Mouse (Mus musculus) forebrain, embryonic 11.5 days (tissue): ENCODE results near the gene Ajuba. TPM values are rescaled to one million over a fixed set of nuclear protein-coding genes. Genes with fewer than 3 reads are reported as not detected.

ENCODE experiments used
- ATAC-seq: fragments of 200-750 bp; cut with Nextera tagmentation; replicated peaks from 2 replicates; pipeline ENCODE4 v1.8.0; 2017; ENCODE audit warnings: moderate TSS enrichment; ENCODE audit not compliant: low FRiP score
- DNase-seq: peaks from one replicate; pipeline ENCODE4 v3.0.0-alpha.2; 2017; ENCODE audit warnings: low spot score
- H3K27ac ChIP-seq: fragments of 300-500 bp; sonication (generic); 2 replicates; pipeline ENCODE4 v1.5.1; 2014; ENCODE audit warnings: low read depth, low read length
- H3K27me3 ChIP-seq: fragments of 300-500 bp; sonication (generic); 2 replicates; pipeline ENCODE4 v1.6.1; 2014; ENCODE audit warnings: mild to moderate bottlenecking, low read length, mixed read lengths; ENCODE audit not compliant: control insufficient read depth, insufficient read depth
- H3K36me3 ChIP-seq: fragments of 300-500 bp; sonication (generic); 2 replicates; pipeline ENCODE4 v1.6.1; 2014; ENCODE audit warnings: mild to moderate bottlenecking, low read length, moderate library complexity, mixed read lengths; ENCODE audit not compliant: control insufficient read depth, insufficient read depth
- H3K4me1 ChIP-seq: fragments of 300-500 bp; sonication (generic); replicated peaks from 2 replicates; pipeline ENCODE4 v1.6.1; 2014; ENCODE audit warnings: low read length, mixed read lengths; ENCODE audit not compliant: control insufficient read depth, insufficient read depth
- H3K4me2 ChIP-seq: fragments of 300-500 bp; sonication (generic); 2 replicates; pipeline ENCODE4 v1.6.1; 2014; ENCODE audit warnings: low read depth, mild to moderate bottlenecking, low read length, moderate library complexity, mixed read lengths; ENCODE audit not compliant: severe bottlenecking
- H3K4me3 ChIP-seq: fragments of 300-500 bp; sonication (generic); 2 replicates; pipeline ENCODE4 v1.5.1; 2014; ENCODE audit warnings: low read depth, low read length
- H3K9ac ChIP-seq: fragments of 300-500 bp; sonication (generic); 2 replicates; pipeline ENCODE4 v1.6.1; 2014; ENCODE audit warnings: low read length
- H3K9me3 ChIP-seq: fragments of 300-500 bp; sonication (generic); 2 replicates; pipeline ENCODE4 v1.6.1; 2016; ENCODE audit warnings: low read length, mixed read lengths; ENCODE audit not compliant: control insufficient read depth
- WGBS: fragments of 180-500 bp; shearing (Covaris S2); extraction: QIAGEN DNeasy Blood & Tissue Kit; methylation state at CpG from one replicate; pipeline ENCODE4 v1.1.7; 2014; 5-methylcytosine and 5-hydroxymethylcytosine counted together
- polyA plus RNA-seq: library from polyadenylated mRNA; unstranded; fragments of >200 nt; fragmentation: Nextera tagmentation; extraction: Ambion mirVana; gene quantifications from 2 replicates; pipeline ENCODE4 v1.2.1, GENCODE M21; 2014

Ajuba gene
- polyA plus RNA-seq, 1 experiment from 2014 or later: 59.7 TPM

DNA sequence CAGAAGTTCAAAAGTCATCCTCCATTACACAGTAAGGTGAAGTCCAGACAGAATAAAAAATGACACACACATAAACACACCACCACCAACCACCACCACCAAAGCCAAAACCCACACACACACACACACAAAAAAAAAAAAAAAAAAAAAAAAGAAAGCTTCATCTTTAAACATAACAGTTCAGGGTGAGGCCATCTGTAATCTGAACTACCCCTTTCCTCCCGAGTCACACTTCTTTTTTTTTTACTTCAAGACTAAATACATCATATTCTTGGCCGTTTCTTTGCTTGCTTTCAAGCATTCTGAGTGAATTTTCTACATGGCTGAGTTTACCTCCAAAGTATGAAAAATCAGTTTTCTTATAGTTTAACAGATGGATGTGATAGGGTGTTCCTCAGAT is 24.2 kb upstream of the Ajuba start:
- no peak for ATAC-seq
- no peaks in the 10 kb centered on the region for H3K36me3 ChIP-seq
- no peak for DNase-seq
- no peak overlapping the region for H3K4me3 ChIP-seq
- H3K27ac ChIP-seq: no peak overlapping the region
- H3K4me1 ChIP-seq: peaks cover 2% of the 10 kb centered on the region; the same call in 1 of the 2 replicates
- no peaks in the 10 kb centered on the region for H3K9me3 ChIP-seq
- no peaks in the 10 kb centered on the region for H3K27me3 ChIP-seq
- H3K9ac ChIP-seq: no peak overlapping the region
- WGBS: 79% methylated on average over 2 of the region's 2 CpGs
- no peak overlapping the region for H3K4me2 ChIP-seq

DNA sequence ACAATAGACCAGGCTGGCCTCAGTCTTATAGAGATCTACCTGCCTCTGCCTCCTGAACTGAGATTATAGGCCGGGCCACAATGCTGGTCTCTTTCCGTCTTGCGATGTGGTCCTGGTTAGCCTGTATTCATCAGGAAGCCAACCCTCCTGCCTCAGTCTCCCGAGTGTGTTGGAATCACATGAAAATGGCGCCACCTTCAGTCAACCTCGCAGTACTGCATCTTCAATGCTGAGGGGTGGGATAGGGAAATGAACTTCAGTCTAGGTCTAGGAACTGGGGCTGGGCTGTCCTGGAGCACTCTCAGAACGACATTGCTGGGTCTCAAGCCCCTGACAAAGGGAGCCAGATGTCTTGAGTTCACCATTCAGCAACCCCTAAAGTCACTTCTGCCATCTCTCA is 19.7 kb upstream of the Ajuba start:
- DNase-seq (no peak), ATAC-seq (no peak)
- H3K9ac ChIP-seq: no peak overlapping the region
- H3K27me3 ChIP-seq: no peaks in the 10 kb centered on the region
- H3K9me3 ChIP-seq: no peaks in the 10 kb centered on the region; the same call in 1 of the 2 replicates
- H3K4me2 ChIP-seq: no peak overlapping the region
- 85% methylated on average over 7 of the region's 7 CpGs for WGBS
- no peaks in the 10 kb centered on the region for H3K36me3 ChIP-seq
- H3K4me1 ChIP-seq: no peaks in the 10 kb centered on the region
- no peak overlapping the region for H3K4me3 ChIP-seq
- H3K27ac ChIP-seq: no peak overlapping the region

DNA sequence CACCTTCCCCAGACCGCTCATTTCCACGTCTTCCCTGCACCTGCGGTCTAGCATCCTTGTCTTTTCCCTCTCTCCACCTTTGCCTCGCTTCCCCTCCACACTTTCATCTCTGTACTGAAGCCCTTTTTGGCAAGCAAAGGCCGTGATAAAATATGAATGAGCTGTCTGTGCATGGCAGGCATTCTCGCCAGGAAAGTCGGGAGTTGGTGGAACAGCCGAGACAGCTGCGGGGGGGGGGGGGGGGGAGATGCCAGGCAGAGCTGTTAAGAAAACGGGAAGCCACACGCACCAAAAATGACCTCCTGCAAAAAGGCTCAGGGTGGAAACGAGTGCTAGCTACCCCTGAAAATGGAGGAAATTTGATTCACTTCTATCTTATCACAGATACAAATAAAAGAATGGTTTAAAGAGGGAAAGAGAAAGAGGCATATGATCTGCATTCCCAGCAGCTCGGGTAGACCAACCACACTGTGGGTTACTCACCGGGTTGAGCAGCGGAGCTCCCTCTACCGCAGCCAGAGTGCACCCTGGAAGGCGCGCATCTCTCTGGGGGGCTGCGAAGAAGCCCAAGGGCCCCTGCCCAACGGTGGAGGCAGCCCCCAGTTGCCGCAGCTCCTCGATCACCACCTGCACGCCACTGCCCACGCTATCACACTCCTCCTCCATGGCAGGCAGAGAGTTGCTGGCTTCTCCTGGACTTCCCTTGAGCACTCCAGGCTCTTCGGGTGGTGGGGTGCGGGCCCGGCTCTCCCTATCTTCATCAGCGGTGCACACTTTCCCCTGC is 17.5 kb upstream of the Ajuba start:
- 71% methylated on average over 28 of the region's 28 CpGs for WGBS
- Histone ChIP-seq H3K4me3 (no peak overlapping the region), H3K4me2 (no peak overlapping the region), H3K27ac (no peak overlapping the region), H3K36me3 (no peaks in the 10 kb centered on the region), H3K4me1 (no peaks in the 10 kb centered on the region), H3K27me3 (no peaks in the 10 kb centered on the region), H3K9me3 (no peaks in the 10 kb centered on the region; the same call in 1 of the 2 replicates), H3K9ac (peak overlapping the region; percentile 8; the same call in 1 of the 2 replicates)
- ATAC-seq (no peak), DNase-seq (peak; percentile 48)

DNA sequence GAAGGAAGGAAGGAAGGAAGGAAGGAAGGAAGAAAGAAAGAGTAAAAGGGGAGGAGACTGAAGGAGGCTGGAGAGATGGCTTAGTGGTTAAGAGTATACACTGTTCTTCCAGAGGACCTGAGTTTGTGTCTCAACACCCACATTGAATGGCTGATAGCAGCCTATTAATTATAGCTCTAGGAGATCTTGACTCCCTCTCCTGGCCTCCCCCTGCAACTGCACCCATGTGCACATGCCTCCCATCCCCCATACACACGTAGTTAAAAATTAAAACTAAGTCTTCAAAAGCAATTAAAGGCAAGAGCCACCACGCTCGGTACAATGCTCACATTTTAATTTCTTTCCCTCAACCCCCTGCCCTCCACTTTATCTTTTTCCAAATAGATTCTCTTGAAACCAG is 16.7 kb upstream of the Ajuba start:
- Histone ChIP-seq H3K27ac (no peak overlapping the region), H3K9ac (no peak overlapping the region), H3K9me3 (no peaks in the 10 kb centered on the region; the same call in 1 of the 2 replicates), H3K4me1 (no peaks in the 10 kb centered on the region), H3K4me3 (no peak overlapping the region), H3K4me2 (no peak overlapping the region), H3K36me3 (no peaks in the 10 kb centered on the region), H3K27me3 (no peaks in the 10 kb centered on the region)
- 92% methylated on average over 3 of the region's 3 CpGs for WGBS
- peak; percentile 46 for DNase-seq
- no peak for ATAC-seq

DNA sequence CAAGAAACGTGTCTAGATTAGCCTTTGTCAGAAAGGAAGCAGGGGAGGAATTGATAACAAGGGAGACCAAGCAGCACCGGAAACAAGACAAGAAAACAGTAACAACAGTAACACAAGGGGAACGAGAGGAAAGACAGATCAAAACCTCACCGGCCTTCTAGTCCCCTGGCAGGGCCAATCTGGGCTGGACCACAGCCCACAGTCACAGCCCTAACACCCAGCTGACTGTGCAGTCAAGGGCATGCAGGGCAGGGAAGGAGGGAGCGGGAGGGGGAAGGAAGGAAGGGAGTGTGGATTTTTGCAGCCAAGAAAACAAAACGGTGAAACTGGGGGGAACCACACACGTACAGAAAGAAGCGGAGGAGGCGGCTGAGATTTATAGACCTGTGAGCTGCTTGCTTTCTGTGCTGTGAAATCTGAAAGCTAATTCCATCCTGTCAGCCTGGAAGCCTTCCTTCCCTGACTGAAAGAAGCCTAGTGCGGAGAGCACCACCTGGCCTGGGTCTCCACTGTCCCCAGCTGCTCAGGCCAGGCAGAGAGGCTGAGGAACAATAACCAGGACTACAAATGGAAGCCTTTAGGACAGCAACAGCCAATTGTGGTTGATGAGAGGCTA is 15.1 kb upstream of the Ajuba start:
- Histone ChIP-seq H3K4me3 (no peak overlapping the region), H3K4me1 (no peaks in the 10 kb centered on the region), H3K27me3 (no peaks in the 10 kb centered on the region), H3K9ac (no peak overlapping the region), H3K4me2 (no peak overlapping the region), H3K36me3 (no peaks in the 10 kb centered on the region), H3K27ac (no peak overlapping the region), H3K9me3 (no peaks in the 10 kb centered on the region; the same call in 1 of the 2 replicates)
- ATAC-seq (no peak), DNase-seq (peak; percentile 44)
- WGBS: 84% methylated on average over 10 of the region's 10 CpGs

DNA sequence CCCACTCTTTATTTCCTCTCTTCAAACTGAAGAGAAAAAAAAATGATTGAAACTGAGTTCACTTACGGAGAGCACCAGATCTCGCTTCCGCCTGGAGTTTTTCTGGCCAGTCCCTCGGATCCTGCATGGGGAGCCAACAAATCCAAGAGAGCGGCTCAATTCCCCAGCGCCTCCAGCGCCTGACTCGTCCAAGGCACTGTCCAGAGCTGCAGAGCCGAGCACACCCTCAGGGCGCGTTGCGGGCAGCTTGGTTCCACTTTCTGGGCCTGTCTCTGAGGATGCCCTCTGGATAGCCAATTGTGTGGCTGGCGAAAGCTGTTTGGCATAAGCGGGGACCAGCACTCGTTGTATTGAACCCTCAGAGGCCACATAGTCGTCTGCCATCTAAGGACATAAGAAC is 13.7 kb upstream of the Ajuba start:
- Histone ChIP-seq H3K36me3 (no peaks in the 10 kb centered on the region), H3K4me1 (no peaks in the 10 kb centered on the region), H3K27me3 (no peaks in the 10 kb centered on the region), H3K4me2 (no peak overlapping the region), H3K9ac (no peak overlapping the region), H3K9me3 (no peaks in the 10 kb centered on the region; the same call in 1 of the 2 replicates), H3K27ac (no peak overlapping the region), H3K4me3 (no peak overlapping the region)
- peak; percentile 28 for DNase-seq
- no peak for ATAC-seq
- 89% methylated on average over 16 of the region's 16 CpGs for WGBS

DNA sequence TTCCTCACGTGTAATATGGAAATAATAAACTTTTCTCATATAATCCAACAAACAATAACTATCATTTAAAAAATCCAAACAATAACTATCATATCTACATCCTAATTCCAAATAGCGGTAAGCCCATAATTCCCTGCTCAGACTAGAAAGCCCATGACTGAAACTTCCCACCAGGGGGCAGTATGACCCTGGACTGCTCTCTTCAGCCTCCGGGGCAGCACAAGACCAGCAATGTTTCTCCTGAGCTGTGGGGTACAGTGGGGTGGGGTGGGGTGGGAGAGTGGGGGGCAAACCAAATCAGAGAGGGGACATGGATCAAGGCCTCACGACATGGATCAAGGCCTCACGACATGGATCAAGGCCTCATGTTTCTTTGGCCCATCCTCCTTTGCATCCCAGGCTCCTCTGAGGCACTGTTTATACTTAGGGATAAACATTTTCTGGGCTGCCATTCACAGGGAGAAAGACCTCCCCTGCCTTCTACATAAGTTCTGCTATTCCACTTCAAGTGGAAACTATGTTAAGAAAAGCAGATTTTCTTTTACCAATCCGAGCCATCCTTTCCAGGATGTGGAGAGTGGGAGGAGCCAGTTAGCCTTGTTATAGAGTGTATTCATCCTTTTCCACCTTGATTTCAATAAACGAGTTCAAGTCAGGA is 6.5 kb upstream of the Ajuba start:
- H3K27ac ChIP-seq: no peak overlapping the region
- H3K9ac ChIP-seq: no peak overlapping the region
- no peaks in the 10 kb centered on the region for H3K36me3 ChIP-seq
- WGBS: 43% methylated on average over 7 of the region's 7 CpGs
- peak; percentile 82 for DNase-seq
- H3K4me2 ChIP-seq: no peak overlapping the region
- H3K4me3 ChIP-seq: no peak overlapping the region
- ATAC-seq: no peak
- H3K4me1 ChIP-seq: no peaks in the 10 kb centered on the region
- no peaks in the 10 kb centered on the region for H3K27me3 ChIP-seq
- no peaks in the 10 kb centered on the region for H3K9me3 ChIP-seq

DNA sequence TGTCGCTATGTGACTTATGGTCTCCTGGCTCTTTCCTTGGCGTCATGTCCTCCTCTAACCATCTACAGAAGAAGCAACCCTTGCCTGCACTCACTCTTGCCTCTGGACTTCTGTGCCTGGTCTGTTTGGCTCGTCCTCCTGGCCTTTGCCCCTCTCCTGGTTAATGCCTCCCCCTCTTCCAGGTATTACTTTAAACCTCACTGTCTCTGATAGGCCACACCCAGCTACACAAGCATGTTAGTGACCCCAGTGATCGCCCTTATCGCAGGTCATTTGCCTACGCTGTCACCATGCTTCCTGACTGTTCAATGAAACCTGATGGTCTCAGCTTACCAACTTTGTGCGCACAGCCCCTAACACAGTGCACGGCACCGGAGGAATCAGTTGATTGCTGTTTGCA is 5.2 kb upstream of the Ajuba start:
- Histone ChIP-seq H3K27me3 (no peaks in the 10 kb centered on the region), H3K36me3 (no peaks in the 10 kb centered on the region), H3K9ac (no peak overlapping the region), H3K4me1 (no peaks in the 10 kb centered on the region; the same call in 1 of the 2 replicates), H3K9me3 (no peaks in the 10 kb centered on the region), H3K4me2 (no peak overlapping the region), H3K27ac (no peak overlapping the region), H3K4me3 (no peak overlapping the region)
- ATAC-seq (no peak), DNase-seq (peak; percentile 42)
- 91% methylated on average over 9 of the region's 9 CpGs for WGBS
